Comparison of ENCODE assay signal across 8 mouse cellular contexts in genomic region chr10:128565788-128566531, GRCm38 (mm10). TPM values are rescaled to one million over a fixed set of nuclear protein-coding genes. Genes with fewer than 3 reads are reported as not detected.
DNase-seq lines count a peak whose midpoint lies in the region; ATAC-seq and TF ChIP-seq lines count a peak whose summit lies in the region.

Gene Pa2g4, minus strand, starts transcription at chr10:128565987.

- H3K4me3 ChIP-seq in heart, embryonic 10.5 days = peak within 1 kb of the TSS; percentile 87
- H3K4me3 ChIP-seq in kidney, embryonic 16.5 days (ENCODE audit: low read length) = peak within 1 kb of the TSS; percentile 88
- peak within 1 kb of the TSS; percentile 83 for H3K4me3 ChIP-seq in liver, adult 2 months (ENCODE audit: insufficient read depth, low read depth, low read length)
- H3K4me3 ChIP-seq in myocyte = peak within 1 kb of the TSS; percentile 98

- DNase-seq in B cell, adult 2 months = peak; percentile 94 to 95
- DNase-seq in brain, adult 2 months (ENCODE audit: low read depth, low spot score) = peak; percentile 100
- DNase-seq in heart, embryonic 10.5 days (ENCODE audit: low spot score) = peak; percentile 100
- DNase-seq in liver, adult 2 months (ENCODE audit: extremely low read depth, low read depth, low spot score) = peak; percentile 94
- peak; percentile 92 for DNase-seq in splenic B cell, adult 2 months (ENCODE audit: low read depth, low spot score)

- H3K9ac ChIP-seq in kidney, embryonic 16.5 days (replicated peaks; ENCODE audit: low read length) = peak within 1 kb of the TSS; percentile 95
- peak within 1 kb of the TSS; percentile 92 for H3K9ac ChIP-seq in liver, adult 2 months (ENCODE audit: low read depth, low read length)

- peak within 1 kb of the TSS; percentile 91 for H3K4me2 ChIP-seq in kidney, embryonic 16.5 days (replicated peaks; ENCODE audit: low read depth, low read length)
- peak within 1 kb of the TSS; percentile 93 for H3K4me2 ChIP-seq in myocyte (ENCODE audit: low read depth)

- TF ChIP-seq CTCF in liver, adult 2 months (IDR thresholded peaks at IDR 0.05; ENCODE audit: low read depth, low read length) = no peak

- H3K9me3 ChIP-seq in heart, embryonic 10.5 days = no peaks in the 10 kb centered on the region
- H3K9me3 ChIP-seq in kidney, embryonic 16.5 days (ENCODE audit: low read length) = no peaks in the 10 kb centered on the region

- H3K79me2 ChIP-seq in liver, adult 2 months (ENCODE audit: control insufficient read depth, insufficient read depth, low read length) = peaks cover 7% of the 10 kb centered on the region; the same call in 1 of the 2 replicates
- H3K79me2 ChIP-seq in myocyte (ENCODE audit: control insufficient read depth, insufficient read depth) = peaks cover 32% of the 10 kb centered on the region

- H3K27ac ChIP-seq in heart, embryonic 10.5 days = peak within 1 kb of the TSS; percentile 92
- peak within 1 kb of the TSS; percentile 96 for H3K27ac ChIP-seq in kidney, embryonic 16.5 days (ENCODE audit: low read length)
- H3K27ac ChIP-seq in liver, adult 2 months (replicated peaks; ENCODE audit: insufficient read depth, low read depth, low read length) = peak within 1 kb of the TSS; percentile 70

- H3K4me1 ChIP-seq in heart, embryonic 10.5 days = peaks cover 16% of the 10 kb centered on the region
- H3K4me1 ChIP-seq in kidney, embryonic 16.5 days (ENCODE audit: insufficient read depth, low read length) = peaks cover 19% of the 10 kb centered on the region
- H3K4me1 ChIP-seq in liver, adult 2 months (ENCODE audit: control insufficient read depth, insufficient read depth, low read length) = peaks cover 6% of the 10 kb centered on the region

- peaks cover 37% of the 10 kb centered on the region for H3K36me3 ChIP-seq in heart, embryonic 10.5 days
- H3K36me3 ChIP-seq in kidney, embryonic 16.5 days (ENCODE audit: insufficient read depth, low read length) = peaks cover 24% of the 10 kb centered on the region
- peaks cover 34% of the 10 kb centered on the region for H3K36me3 ChIP-seq in liver, adult 2 months (ENCODE audit: control insufficient read depth, insufficient read depth, low read length)
- H3K36me3 ChIP-seq in myocyte (ENCODE audit: control insufficient read depth, insufficient read depth) = peaks cover 23% of the 10 kb centered on the region
- peaks cover 6% of the 10 kb centered on the region for H3K36me3 ChIP-seq in splenic B cell, adult 2 months (ENCODE audit: control insufficient read depth, insufficient read depth, low read length, poor library complexity, severe bottlenecking)

- peak; percentile 93 for ATAC-seq in erythroblast, adult 5-6 weeks (replicated peaks; ENCODE audit: low FRiP score, poor library complexity, severe bottlenecking)
- peak; percentile 99 for ATAC-seq in kidney, embryonic 16.5 days (ENCODE audit: low FRiP score, low TSS enrichment)

- 0 out of 2 replicates have a peak, but pooled peaks cover 2% of the 10 kb centered on the region for H3K27me3 ChIP-seq in heart, embryonic 10.5 days (ENCODE audit: insufficient read depth, poor library complexity, severe bottlenecking)
- no peaks in the 10 kb centered on the region for H3K27me3 ChIP-seq in kidney, embryonic 16.5 days (ENCODE audit: insufficient read depth, low read length)
- no peaks in the 10 kb centered on the region for H3K27me3 ChIP-seq in liver, adult 2 months (ENCODE audit: control insufficient read depth, insufficient read depth, low read length)
- H3K27me3 ChIP-seq in myocyte (ENCODE audit: control insufficient read depth, insufficient read depth, insufficient read length) = no peaks in the 10 kb centered on the region
- no peaks in the 10 kb centered on the region for H3K27me3 ChIP-seq in splenic B cell, adult 2 months (ENCODE audit: control insufficient read depth, insufficient read depth, low read length, poor library complexity, severe bottlenecking)

- TF ChIP-seq POLR2A in liver, adult 2 months (IDR thresholded peaks at IDR 0.05; ENCODE audit: extremely low read depth, insufficient read depth, low read length) = peak; percentile 89
- peak; percentile 92 for TF ChIP-seq POLR2A in myocyte (IDR thresholded peaks at IDR 0.05; ENCODE audit: insufficient read length, low read depth)

- H3ac ChIP-seq in myocyte (ENCODE audit: control insufficient read depth, insufficient read length) = peak within 1 kb of the TSS; percentile 70

- under 1% methylated on average over 58 of the region's 58 CpGs for WGBS in heart, embryonic 10.5 days
- WGBS in kidney, embryonic 16.5 days = under 1% methylated on average over 58 of the region's 58 CpGs
- WGBS in liver, adult 2 months = under 1% methylated on average over 58 of the region's 58 CpGs

TF ChIP-seq in myocyte, 11 proteins besides CTCF, POLR2A, EP300 and RAD21:
- no peak for TF ChIP-seq TCF3 (IDR thresholded peaks at IDR 0.05; ENCODE audit: insufficient read length, low read depth)
- peak; percentile 97 for TF ChIP-seq POLR2AphosphoS2 (IDR thresholded peaks at IDR 0.05; ENCODE audit: insufficient read length, low read depth)
- no peak for TF ChIP-seq MYOD1 (IDR thresholded peaks at IDR 0.05; ENCODE audit: control insufficient read depth in 1 of 3, insufficient read length in 2 of 3, low read depth in 2 of 3)
- TF ChIP-seq MAX (IDR thresholded peaks at IDR 0.05; ENCODE audit: low read depth) = no peak
- peak in 1 of 3 experiments; percentile 3 for TF ChIP-seq MYOG (IDR thresholded peaks at IDR 0.05; ENCODE audit: control insufficient read depth in 1 of 3, insufficient read depth in 1 of 3, insufficient read length in 2 of 3, low read depth in 2 of 3)
- TF ChIP-seq REST (IDR thresholded peaks at IDR 0.05; ENCODE audit: insufficient read depth, insufficient read length) = no peak
- no peak for TF ChIP-seq E2F4 (IDR thresholded peaks at IDR 0.05; ENCODE audit: insufficient read depth)

RNA-seq across cellular contexts. Expression of gene Pa2g4, which starts in this region (rescaled TPM):
- total RNA-seq in erythroblast, adult 5-6 weeks (2015; ENCODE audit: low replicate concordance) = 71.3 and 75.2 TPM in 2 replicates
- 42.9 and 67.5 TPM in 2 replicates for total RNA-seq in erythroblast, adult 5-6 weeks (2017; ENCODE audit: low replicate concordance)
- polyA plus RNA-seq in heart, embryonic 10.5 days (2016; fragmentation: Nextera tagmentation; extraction: Ambion mirVana) = 168 and 225 TPM in 2 replicates
- polyA plus RNA-seq in kidney, embryonic 16.5 days (2015; fragmentation: Nextera tagmentation; extraction: Ambion mirVana) = 200 and 203 TPM in 2 replicates
- 24.7 and 30.0 TPM in 2 replicates for total RNA-seq in liver, adult 2 months (2014; rRNA removed)
- 17.6 and 17.8 TPM in 2 replicates for polyA plus RNA-seq in liver, adult 2 months (2012; rRNA removed)
- 127 TPM for polyA plus RNA-seq in myocyte (2012; fragmentation: generic; extraction: Trizol)

Comparison
In these comparisons a context has a peak if more than half of its experiments do, and no peak if none do; other contexts are left out.
1. Peak in every context shown above with its lines: DNase-seq, ATAC-seq, H3K4me3 ChIP-seq and H3K27ac ChIP-seq.